Mouse (Mus musculus): Measurements from ENCODE around the gene Eno3. TPM values are rescaled to one million over a fixed set of nuclear protein-coding genes. Genes with fewer than 3 reads are reported as not detected.
A peak's percentile ranks its signal among the peaks of the same experiment; 100 is the strongest.

Gene Eno3
- polyA plus RNA-seq, 1 experiment from 2014 or later: 6.0 TPM

DNA sequence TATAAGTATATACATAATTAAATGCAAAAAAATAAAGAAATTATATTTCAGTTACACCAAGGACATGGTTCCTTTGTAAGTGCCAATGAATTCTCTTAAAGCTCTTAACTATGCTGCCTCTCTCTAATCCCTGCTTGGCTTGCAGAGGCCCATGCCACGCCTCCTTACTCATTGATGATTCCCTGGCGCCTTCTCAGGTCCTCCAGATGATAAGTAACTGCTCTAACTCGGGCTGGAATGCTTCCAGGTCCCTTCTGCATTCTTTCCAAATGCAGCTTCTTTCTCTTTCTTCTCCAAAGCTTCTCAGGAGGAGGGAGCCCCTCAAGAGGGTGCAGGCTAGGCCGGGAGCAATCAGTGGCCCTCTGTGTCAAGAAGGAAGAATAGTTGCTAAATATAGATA is 32.6 kb downstream of the Eno3 start:
- ATAC-seq: no peak
- 46% methylated on average over 4 of the region's 4 CpGs for WGBS
- Histone ChIP-seq H3K9ac (ENCODE audit: low read depth, low read length) (no peak overlapping the region), H3K27me3 (ENCODE audit: control insufficient read depth, insufficient read depth, low read depth, low read length) (no peaks in the 10 kb centered on the region), H3K9me3 (replicated peaks; ENCODE audit: control insufficient read depth, low read length, poor library complexity, severe bottlenecking) (no peaks in the 10 kb centered on the region), H3K36me3 (ENCODE audit: control insufficient read depth, insufficient read depth, low read length) (peaks cover 2% of the 10 kb centered on the region; the same call in 1 of the 2 replicates), H3K4me1 (ENCODE audit: control insufficient read depth, insufficient read depth, low read length) (peaks cover 22% of the 10 kb centered on the region), H3K4me3 (ENCODE audit: low read depth, low read length) (no peak overlapping the region), H3K27ac (ENCODE audit: low read length) (no peak overlapping the region), H3K4me2 (ENCODE audit: low read length) (no peak overlapping the region)

DNA sequence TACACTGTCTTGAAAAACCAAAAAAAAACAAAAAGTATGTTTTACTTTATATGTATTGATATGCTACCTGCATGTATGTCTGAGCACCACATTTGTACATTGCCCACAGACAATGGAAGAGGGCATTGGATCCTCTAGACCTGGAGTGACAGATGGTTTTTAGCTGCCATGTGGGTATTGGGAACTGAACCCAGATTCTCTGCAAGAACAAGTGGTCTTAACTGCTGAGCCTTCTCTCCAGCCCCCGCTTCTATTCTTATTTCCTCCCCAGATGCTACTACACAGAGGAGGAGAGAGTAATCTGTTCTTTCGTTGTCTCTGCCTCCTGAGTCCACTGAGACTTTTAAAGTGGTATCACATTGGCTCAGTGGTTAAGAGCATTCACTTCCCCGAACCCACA is 36.5 kb downstream of the Eno3 start:
- H3K36me3 ChIP-seq (ENCODE audit: control insufficient read depth, insufficient read depth, low read length): no peaks in the 10 kb centered on the region
- peaks cover 7% of the 10 kb centered on the region; the same call in 1 of the 2 replicates for H3K4me1 ChIP-seq (ENCODE audit: control insufficient read depth, insufficient read depth, low read length)
- no peaks in the 10 kb centered on the region for H3K9me3 ChIP-seq (replicated peaks; ENCODE audit: control insufficient read depth, low read length, poor library complexity, severe bottlenecking)
- no peak overlapping the region for H3K4me2 ChIP-seq (ENCODE audit: low read length)
- no peak overlapping the region for H3K4me3 ChIP-seq (ENCODE audit: low read depth, low read length)
- no peak for ATAC-seq
- no peak overlapping the region for H3K9ac ChIP-seq (ENCODE audit: low read depth, low read length)
- H3K27me3 ChIP-seq (ENCODE audit: control insufficient read depth, insufficient read depth, low read depth, low read length): no peaks in the 10 kb centered on the region
- H3K27ac ChIP-seq (ENCODE audit: low read length): no peak overlapping the region
- 63% methylated on average over 3 of the region's 3 CpGs for WGBS

DNA sequence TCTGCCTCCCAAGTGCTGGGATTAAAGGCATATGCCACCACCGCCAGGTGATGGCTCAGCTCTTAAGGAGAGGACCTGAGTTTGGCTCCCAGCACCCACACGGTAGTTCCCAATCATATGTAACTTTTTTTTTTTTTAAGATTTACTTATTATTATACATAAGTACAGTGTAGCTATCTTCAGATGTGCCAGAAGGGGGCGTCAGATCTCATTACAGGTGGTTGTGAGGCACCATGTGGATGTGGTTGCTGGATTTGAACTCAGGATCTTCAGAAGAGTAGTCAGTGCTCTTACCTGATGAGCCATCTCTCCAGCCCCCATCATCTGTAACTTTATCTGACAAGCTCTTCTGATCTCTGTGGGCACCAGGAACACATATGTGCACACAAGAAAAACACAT is 40.4 kb downstream of the Eno3 start:
- Histone ChIP-seq H3K4me3 (ENCODE audit: low read depth, low read length) (no peak overlapping the region), H3K27ac (ENCODE audit: low read length) (no peak overlapping the region), H3K27me3 (ENCODE audit: control insufficient read depth, insufficient read depth, low read depth, low read length) (no peaks in the 10 kb centered on the region), H3K9me3 (replicated peaks; ENCODE audit: control insufficient read depth, low read length, poor library complexity, severe bottlenecking) (no peaks in the 10 kb centered on the region), H3K4me2 (ENCODE audit: low read length) (no peak overlapping the region), H3K4me1 (ENCODE audit: control insufficient read depth, insufficient read depth, low read length) (peaks cover 16% of the 10 kb centered on the region), H3K36me3 (ENCODE audit: control insufficient read depth, insufficient read depth, low read length) (no peaks in the 10 kb centered on the region), H3K9ac (ENCODE audit: low read depth, low read length) (no peak overlapping the region)
- ATAC-seq: no peak
- 78% methylated on average over 3 of the region's 3 CpGs for WGBS

DNA sequence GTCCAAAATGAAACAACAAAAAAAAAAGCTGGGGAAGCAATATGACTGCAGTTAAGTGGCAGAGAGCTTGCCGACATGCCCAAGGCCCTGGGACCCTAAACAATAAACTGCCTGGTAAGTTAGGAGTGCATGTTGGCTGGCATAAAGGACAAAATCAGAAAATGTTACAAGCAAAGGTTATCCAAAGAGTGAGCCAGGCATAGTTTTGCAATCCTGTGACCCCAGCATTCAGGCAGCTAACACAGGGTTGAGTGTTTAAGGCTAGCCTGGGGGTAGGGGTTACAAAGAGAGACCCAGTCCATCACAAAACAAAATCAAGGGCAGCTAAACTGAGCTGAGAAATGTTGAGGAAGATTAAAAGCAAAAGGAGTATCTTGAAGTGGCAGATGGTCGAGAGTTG is 42.0 kb downstream of the Eno3 start:
- H3K9ac ChIP-seq (ENCODE audit: low read depth, low read length): no peak overlapping the region

DNA sequence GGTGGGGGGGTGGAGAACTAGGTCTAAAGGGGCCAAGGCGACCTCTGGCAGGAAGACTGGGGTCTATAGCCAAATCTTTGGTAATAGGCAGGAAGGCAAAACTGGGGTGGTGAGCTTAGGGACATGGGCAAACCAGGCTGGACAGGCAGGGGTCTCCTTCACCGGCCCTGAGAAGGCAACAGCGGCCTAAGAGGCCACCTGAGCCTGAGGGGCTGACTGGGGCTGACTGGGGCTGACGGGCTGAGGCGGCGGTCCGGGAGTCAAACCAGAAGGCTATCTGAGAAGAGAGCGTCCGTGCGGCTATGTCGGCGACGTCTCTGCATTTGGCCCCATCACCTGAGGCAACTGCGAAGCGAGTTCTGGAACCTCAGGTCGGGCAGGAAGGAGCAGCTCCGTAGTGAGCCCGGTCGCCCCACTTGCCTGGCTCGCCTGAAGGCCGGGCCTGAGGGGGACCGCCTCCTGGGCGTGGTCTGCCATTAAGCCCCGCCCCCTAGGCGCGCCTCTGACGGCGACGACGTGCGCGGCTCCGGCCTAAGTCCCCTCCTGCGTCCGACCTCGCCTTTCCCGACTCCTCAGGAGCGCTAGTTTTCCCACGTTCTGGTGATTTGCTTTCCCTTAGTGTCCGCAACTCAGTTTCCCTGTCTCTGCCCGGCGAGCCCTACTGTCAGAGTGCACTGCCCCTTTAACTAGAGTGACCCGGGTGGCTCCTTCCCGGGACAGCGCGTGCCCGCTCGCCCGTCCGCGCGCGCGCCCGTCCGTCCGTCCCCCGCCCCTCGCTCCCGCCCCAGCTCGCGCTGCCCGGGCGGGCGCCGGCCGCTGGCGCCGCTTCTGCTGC is 42.9 kb downstream of the Eno3 start, which contains the start of the genes Inca1 and Kif1c:
Inca1 (minus strand) TSS at position 434 of the 835 bp plus-strand sequence.
Kif1c (plus strand) TSS at position 827 of the 835 bp plus-strand sequence.
- H3K27me3 ChIP-seq (ENCODE audit: control insufficient read depth, insufficient read depth, low read depth, low read length): no peaks in the 10 kb centered on the region
- peak within 1 kb of the TSS; percentile 92 for H3K27ac ChIP-seq (ENCODE audit: low read length)
- H3K9ac ChIP-seq (ENCODE audit: low read depth, low read length): peak within 1 kb of the TSS; percentile 81
- WGBS: 1% methylated on average over 57 of the region's 69 CpGs
- peak within 1 kb of the TSS; percentile 76 for H3K4me3 ChIP-seq (ENCODE audit: low read depth, low read length)
- ATAC-seq: peak; percentile 94
- H3K4me1 ChIP-seq (ENCODE audit: control insufficient read depth, insufficient read depth, low read length): peaks cover 20% of the 10 kb centered on the region
- peaks cover 8% of the 10 kb centered on the region for H3K36me3 ChIP-seq (ENCODE audit: control insufficient read depth, insufficient read depth, low read length)
- peak within 1 kb of the TSS; percentile 77 for H3K4me2 ChIP-seq (ENCODE audit: low read length)
- no peaks in the 10 kb centered on the region for H3K9me3 ChIP-seq (replicated peaks; ENCODE audit: control insufficient read depth, low read length, poor library complexity, severe bottlenecking)

More for the DNA sequence above, 42.0 kb downstream of the Eno3 start:
- Histone ChIP-seq H3K4me3 (ENCODE audit: low read depth, low read length) (no peak overlapping the region), H3K4me1 (ENCODE audit: control insufficient read depth, insufficient read depth, low read length) (peaks cover 20% of the 10 kb centered on the region), H3K27ac (ENCODE audit: low read length) (no peak overlapping the region), H3K27me3 (ENCODE audit: control insufficient read depth, insufficient read depth, low read depth, low read length) (no peaks in the 10 kb centered on the region), H3K4me2 (ENCODE audit: low read length) (no peak overlapping the region), H3K9me3 (replicated peaks; ENCODE audit: control insufficient read depth, low read length, poor library complexity, severe bottlenecking) (no peaks in the 10 kb centered on the region), H3K36me3 (ENCODE audit: control insufficient read depth, insufficient read depth, low read length) (peaks cover 4% of the 10 kb centered on the region; the same call in 1 of the 2 replicates)
- WGBS: 78% methylated on average over 2 of the region's 2 CpGs
- no peak for ATAC-seq

DNA sequence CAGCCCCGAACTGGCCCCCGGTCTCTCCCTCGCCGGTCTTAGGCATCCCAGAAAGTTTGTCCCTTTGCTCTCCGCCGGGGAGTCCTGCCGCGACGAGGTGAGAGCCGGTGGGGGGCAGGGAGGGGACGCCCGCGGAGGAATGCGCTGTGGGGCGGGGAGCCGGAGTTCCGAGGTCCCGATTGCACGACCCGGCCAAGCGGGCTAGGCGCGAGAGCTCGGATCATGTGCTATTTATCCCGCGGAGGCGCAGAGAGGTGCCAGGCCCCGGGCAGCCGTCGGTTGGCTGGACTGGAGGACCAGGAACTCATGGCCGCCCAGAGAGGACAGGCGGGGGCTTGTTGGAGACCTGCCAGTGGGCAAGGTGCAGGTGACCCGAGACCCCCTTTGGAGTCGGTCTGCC is 43.6 kb downstream of the Eno3 start:
- H3K27ac ChIP-seq (ENCODE audit: low read length): peak overlapping the region; percentile 92
- H3K4me3 ChIP-seq (ENCODE audit: low read depth, low read length): peak overlapping the region; percentile 76
- peaks cover 10% of the 10 kb centered on the region for H3K36me3 ChIP-seq (ENCODE audit: control insufficient read depth, insufficient read depth, low read length)
- WGBS: under 1% methylated on average over 30 of the region's 34 CpGs
- peaks cover 20% of the 10 kb centered on the region for H3K4me1 ChIP-seq (ENCODE audit: control insufficient read depth, insufficient read depth, low read length)
- H3K9ac ChIP-seq (ENCODE audit: low read depth, low read length): peak overlapping the region; percentile 81
- H3K9me3 ChIP-seq (replicated peaks; ENCODE audit: control insufficient read depth, low read length, poor library complexity, severe bottlenecking): no peaks in the 10 kb centered on the region
- H3K27me3 ChIP-seq (ENCODE audit: control insufficient read depth, insufficient read depth, low read depth, low read length): no peaks in the 10 kb centered on the region
- peak overlapping the region; percentile 77 for H3K4me2 ChIP-seq (ENCODE audit: low read length)
- peak; percentile 57 for ATAC-seq

DNA sequence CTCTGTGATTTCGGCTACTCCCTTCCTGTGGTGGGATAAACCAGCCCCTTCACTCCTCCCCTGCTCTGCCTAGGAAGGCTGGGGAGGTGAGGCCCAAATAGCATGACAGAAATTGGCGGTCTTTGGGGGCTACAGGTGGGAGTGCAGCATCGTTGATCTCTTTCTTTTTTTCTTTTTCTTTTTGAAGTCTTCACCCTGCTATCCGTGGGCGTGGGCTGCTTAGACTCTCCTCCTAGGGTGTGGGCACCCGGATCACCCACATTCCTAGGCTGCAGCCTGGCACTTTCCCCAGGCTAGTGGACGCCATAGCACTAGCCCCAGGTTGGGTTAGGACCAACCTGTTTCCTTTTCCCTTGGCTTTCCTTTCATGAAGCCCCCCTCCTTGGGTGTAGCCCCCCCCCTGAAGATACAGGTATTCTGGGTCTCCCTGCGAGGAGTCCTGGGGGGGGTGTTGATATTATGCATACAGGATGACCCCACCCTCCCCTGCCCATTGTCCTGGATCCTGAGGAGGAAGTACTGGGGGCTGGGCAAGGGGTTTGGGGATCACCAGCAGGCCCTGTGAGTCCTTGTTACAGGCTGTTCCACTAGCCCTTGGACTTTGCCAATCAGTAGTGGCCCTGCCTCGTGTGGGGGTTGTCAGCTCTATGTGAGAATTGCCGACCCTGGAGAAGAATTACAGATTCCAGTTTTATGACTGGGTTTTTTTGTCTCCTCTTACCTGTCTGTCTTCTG is 44.4 kb downstream of the Eno3 start:
- Histone ChIP-seq H3K4me1 (ENCODE audit: control insufficient read depth, insufficient read depth, low read length) (peaks cover 20% of the 10 kb centered on the region), H3K4me3 (ENCODE audit: low read depth, low read length) (peak overlapping the region; percentile 76), H3K4me2 (ENCODE audit: low read length) (peak overlapping the region; percentile 77), H3K9ac (ENCODE audit: low read depth, low read length) (peak overlapping the region; percentile 81), H3K27ac (ENCODE audit: low read length) (no peak overlapping the region), H3K9me3 (replicated peaks; ENCODE audit: control insufficient read depth, low read length, poor library complexity, severe bottlenecking) (no peaks in the 10 kb centered on the region), H3K27me3 (ENCODE audit: control insufficient read depth, insufficient read depth, low read depth, low read length) (no peaks in the 10 kb centered on the region), H3K36me3 (ENCODE audit: control insufficient read depth, insufficient read depth, low read length) (peaks cover 11% of the 10 kb centered on the region)
- 0 out of 2 replicates have a peak, but pooled peaks have one; percentile 8 for ATAC-seq
- WGBS: 8% methylated on average over 10 of the region's 10 CpGs

DNA sequence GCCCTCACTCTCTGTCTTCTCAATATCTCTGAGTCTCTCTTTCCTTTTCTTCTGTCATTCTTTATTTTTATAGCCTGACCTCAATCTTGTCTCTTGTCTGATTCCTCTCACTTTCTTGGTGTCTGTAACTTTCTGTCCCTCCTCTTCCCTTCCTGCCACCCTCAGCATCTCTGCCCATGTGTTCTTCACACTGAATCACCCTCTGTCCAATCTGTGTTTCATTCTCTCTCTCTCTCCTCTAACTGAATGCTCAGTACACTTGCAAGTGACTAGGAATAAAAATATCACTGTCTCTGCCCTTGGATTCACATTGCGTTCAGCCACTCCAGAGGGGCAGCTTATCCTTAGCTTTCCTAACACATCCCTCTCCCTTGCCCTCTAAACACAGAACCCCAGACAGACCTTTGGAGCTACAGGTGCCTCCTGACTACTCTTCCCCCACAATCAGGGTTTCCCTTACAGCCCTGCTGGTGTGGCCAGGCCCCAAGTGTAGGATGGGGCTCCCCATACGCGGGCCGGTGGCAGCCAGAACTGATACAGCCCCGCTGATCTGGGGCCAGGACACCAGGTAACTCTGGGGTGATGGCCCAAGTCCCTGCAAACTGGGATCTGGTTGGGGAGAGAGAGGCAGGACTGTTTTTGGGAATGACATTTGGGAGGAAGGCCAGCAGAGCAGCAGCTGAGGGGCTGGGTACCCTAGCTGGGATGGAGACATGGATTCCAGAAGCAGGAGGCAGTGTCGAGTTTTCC is 45.2 kb downstream of the Eno3 start:
- peaks cover 11% of the 10 kb centered on the region for H3K36me3 ChIP-seq (ENCODE audit: control insufficient read depth, insufficient read depth, low read length)
- no peaks in the 10 kb centered on the region for H3K27me3 ChIP-seq (ENCODE audit: control insufficient read depth, insufficient read depth, low read depth, low read length)
- peaks cover 20% of the 10 kb centered on the region for H3K4me1 ChIP-seq (ENCODE audit: control insufficient read depth, insufficient read depth, low read length)
- peak overlapping the region; percentile 77 for H3K4me2 ChIP-seq (ENCODE audit: low read length)
- peak overlapping the region; percentile 76; the same call in 1 of the 2 replicates for H3K4me3 ChIP-seq (ENCODE audit: low read depth, low read length)
- H3K9me3 ChIP-seq (replicated peaks; ENCODE audit: control insufficient read depth, low read length, poor library complexity, severe bottlenecking): no peaks in the 10 kb centered on the region
- 83% methylated on average over 6 of the region's 6 CpGs for WGBS
- H3K27ac ChIP-seq (ENCODE audit: low read length): no peak overlapping the region
- ATAC-seq: no peak
- 0 out of 2 replicates have a peak overlapping the region, but pooled peaks have one; percentile 38 for H3K9ac ChIP-seq (ENCODE audit: low read depth, low read length)
